Mouse (Mus musculus) heart, embryonic 14.5 days (tissue): ENCODE data around the gene Gm47969. TPM values are rescaled to one million over a fixed set of nuclear protein-coding genes. Genes with fewer than 3 reads are reported as not detected.
A peak's percentile ranks its signal among the peaks of the same experiment; 100 is the strongest.
"Not testable (repeated sequence)": the region's sequence is repeated elsewhere in the genome, so short reads cannot be mapped to it uniquely, and the experiment has no call there.

Experiments
- ATAC-seq: fragments of 200-750 bp; cut with Nextera tagmentation; 2 replicates; pipeline ENCODE4 v1.8.0; 2017; ENCODE audit warnings: low read depth, moderate TSS enrichment; ENCODE audit not compliant: insufficient number of reproducible peaks, insufficient read depth, low FRiP score
- H3K27ac ChIP-seq, 2 experiments: fragments of 200-500 bp in 1 of 2; fragments of 300-500 bp in 1 of 2; sonication (generic) in 1 of 2; replicated peaks in 1 of 2; 2 replicates each; pipeline ENCODE4 v1.5.1; 2012 to 2014; ENCODE audit warnings: low read depth in 2 of 2, low read length in 2 of 2, control low read depth in 1 of 2, mild to moderate bottlenecking in 1 of 2, mixed read lengths in 1 of 2; ENCODE audit not compliant: control insufficient read depth in 1 of 2, insufficient read depth in 1 of 2
- H3K27me3 ChIP-seq: fragments of 300-500 bp; sonication (generic); 2 replicates; pipeline ENCODE4 v1.6.1; 2014; ENCODE audit warnings: mild to moderate bottlenecking, low read length, control low read depth; ENCODE audit not compliant: control insufficient read depth, insufficient read depth
- H3K36me3 ChIP-seq: fragments of 300-500 bp; sonication (generic); 2 replicates; pipeline ENCODE4 v1.6.1; 2014; ENCODE audit warnings: mild to moderate bottlenecking, control low read depth, low read length, mixed read lengths; ENCODE audit not compliant: control insufficient read depth, insufficient read depth
- H3K4me1 ChIP-seq, 2 experiments: fragments of 200-500 bp in 1 of 2; fragments of 300-500 bp in 1 of 2; sonication (generic) in 1 of 2; 2 replicates each; pipeline ENCODE4 v1.6.1; 2012 to 2014; ENCODE audit warnings: low read length in 2 of 2, control low read depth in 1 of 2, mixed read lengths in 1 of 2; ENCODE audit not compliant: control insufficient read depth in 2 of 2, insufficient read depth in 2 of 2
- H3K4me2 ChIP-seq: fragments of 300-500 bp; sonication (generic); 2 replicates; pipeline ENCODE4 v1.6.1; 2014; ENCODE audit warnings: mild to moderate bottlenecking, low read length
- H3K4me3 ChIP-seq, 2 experiments: fragments of 200-500 bp in 1 of 2; fragments of 300-500 bp in 1 of 2; sonication (generic) in 1 of 2; 2 replicates each; pipeline ENCODE4 v1.5.1; 2012 to 2014; ENCODE audit warnings: low read length in 2 of 2, mild to moderate bottlenecking in 2 of 2, control low read depth in 1 of 2, low read depth in 1 of 2, moderate library complexity in 1 of 2; ENCODE audit not compliant: control insufficient read depth in 1 of 2, insufficient read depth in 1 of 2
- H3K9ac ChIP-seq: fragments of 300-500 bp; sonication (generic); 2 replicates; pipeline ENCODE4 v1.6.1; 2014; ENCODE audit warnings: mild to moderate bottlenecking, low read length
- H3K9me3 ChIP-seq: fragments of 300-500 bp; sonication (generic); 2 replicates; pipeline ENCODE4 v1.6.1; 2016; ENCODE audit warnings: low read length, control low read depth; ENCODE audit not compliant: control insufficient read depth
- WGBS: fragments of 180-500 bp; shearing (Covaris S2); extraction: QIAGEN DNeasy Blood & Tissue Kit; methylation state at CpG from one replicate; pipeline ENCODE4 v1.1.7; 2014; 5-methylcytosine and 5-hydroxymethylcytosine counted together
- polyA plus RNA-seq: library from polyadenylated mRNA; unstranded; fragments of >200 nt; fragmentation: Nextera tagmentation; extraction: Ambion mirVana; gene quantifications from 2 replicates; pipeline ENCODE4 v1.2.1, GENCODE M21; 2014

Gene Gm47969
- not detected in 2 replicates for polyA plus RNA-seq

- H3K4me2 ChIP-seq, result no peak within 1 kb of the TSS
- WGBS, result 82% methylated on average over 5 of the region's 5 CpGs
- H3K27ac ChIP-seq, result no peak within 1 kb of the TSS
- no peak within 1 kb of the TSS for H3K9ac ChIP-seq
- ATAC-seq, result no peak
- no peaks in the 10 kb centered on the region for H3K4me1 ChIP-seq
- H3K9me3 ChIP-seq, result no peaks in the 10 kb centered on the region
- H3K4me3 ChIP-seq, result no peak within 1 kb of the TSS
- no peaks in the 10 kb centered on the region for H3K27me3 ChIP-seq
- H3K36me3 ChIP-seq, result no peaks in the 10 kb centered on the region
Measured at GRCm38 (mm10) chr1:83044882-83045427, at the start of gene Gm47969. Gene Gm47969 (plus strand): TSS chr1:83044932.

GRCm38 (mm10) chr1:83000306-83000705 lies 44.4 kb upstream of the Gm47969 start, which contains the start of gene Gm47959:
Gene Gm47959 (plus strand): TSS chr1:83000548.
- 94% methylated on average over 8 of the region's 9 CpGs for WGBS

GRCm38 (mm10) chr1:83006218-83007179 lies 38.2 kb upstream of the Gm47969 start:
- Histone ChIP-seq H3K9ac (no peak overlapping the region), H3K9me3 (no peaks in the 10 kb centered on the region), H3K27ac (peak overlapping the region; percentile 17 to 20; a peak in 1 of 4 replicates), H3K4me3 (no peak overlapping the region), H3K36me3 (no peaks in the 10 kb centered on the region), H3K4me1 (peaks cover 10 to 17% of the 10 kb centered on the region in 2 experiments), H3K4me2 (no peak overlapping the region; the same call in 1 of the 2 replicates), H3K27me3 (no peaks in the 10 kb centered on the region)
- 44% methylated on average over 8 of the region's 8 CpGs for WGBS
- no peak for ATAC-seq

More at GRCm38 (mm10) chr1:83000306-83000705, 44.4 kb upstream of the Gm47969 start, which contains the start of gene Gm47959:
- not testable (repeated sequence) for ATAC-seq, H3K36me3 ChIP-seq, H3K9me3 ChIP-seq, H3K4me1 ChIP-seq, H3K27me3 ChIP-seq, H3K27ac ChIP-seq, H3K4me3 ChIP-seq, H3K4me2 ChIP-seq, H3K9ac ChIP-seq

GRCm38 (mm10) chr1:83007471-83007870 lies 37.3 kb upstream of the Gm47969 start:
- no peak overlapping the region for H3K27ac ChIP-seq
- WGBS, result 69% methylated on average over 6 of the region's 6 CpGs
- no peak for ATAC-seq

GRCm38 (mm10) chr1:83014477-83014876 lies 30.3 kb upstream of the Gm47969 start:
- H3K9ac ChIP-seq, result no peak overlapping the region
- WGBS, result 78% methylated on average over 3 of the region's 3 CpGs
- H3K9me3 ChIP-seq, result no peaks in the 10 kb centered on the region
- H3K36me3 ChIP-seq, result no peaks in the 10 kb centered on the region
- H3K27me3 ChIP-seq, result no peaks in the 10 kb centered on the region
- H3K4me3 ChIP-seq, result no peak overlapping the region
- H3K4me1 ChIP-seq, result no peaks in the 10 kb centered on the region
- H3K27ac ChIP-seq, result no peak overlapping the region
- H3K4me2 ChIP-seq, result no peak overlapping the region
- no peak for ATAC-seq

More at GRCm38 (mm10) chr1:83007471-83007870, 37.3 kb upstream of the Gm47969 start:
- Histone ChIP-seq H3K9ac (no peak overlapping the region), H3K36me3 (no peaks in the 10 kb centered on the region), H3K4me1 (peaks cover 10 to 17% of the 10 kb centered on the region in 2 experiments), H3K27me3 (no peaks in the 10 kb centered on the region), H3K4me2 (no peak overlapping the region), H3K9me3 (no peaks in the 10 kb centered on the region), H3K4me3 (no peak overlapping the region)

GRCm38 (mm10) chr1:83015329-83015879 lies 29.3 kb upstream of the Gm47969 start:
- Histone ChIP-seq H3K4me2 (no peak overlapping the region), H3K36me3 (no peaks in the 10 kb centered on the region), H3K9ac (no peak overlapping the region), H3K9me3 (no peaks in the 10 kb centered on the region), H3K27me3 (no peaks in the 10 kb centered on the region), H3K4me1 (no peaks in the 10 kb centered on the region), H3K4me3 (no peak overlapping the region), H3K27ac (no peak overlapping the region)
- no peak for ATAC-seq
- 59% methylated on average over 10 of the region's 10 CpGs for WGBS

- WGBS, result 63% methylated on average over 1 of the region's 1 CpGs
Measured at GRCm38 (mm10) chr1:83016556-83016955, 28.2 kb upstream of the Gm47969 start.

More at GRCm38 (mm10) chr1:83016556-83016955, 28.2 kb upstream of the Gm47969 start:
- no peak overlapping the region for H3K4me2 ChIP-seq
- no peak overlapping the region for H3K27ac ChIP-seq
- no peaks in the 10 kb centered on the region for H3K4me1 ChIP-seq
- H3K9me3 ChIP-seq, result no peaks in the 10 kb centered on the region
- no peak overlapping the region for H3K9ac ChIP-seq
- no peaks in the 10 kb centered on the region for H3K27me3 ChIP-seq
- H3K4me3 ChIP-seq, result no peak overlapping the region
- ATAC-seq, result no peak
- no peaks in the 10 kb centered on the region for H3K36me3 ChIP-seq
